Mouse (Mus musculus): ENCODE data around the gene Kcnip4.

GRCm38 (mm10) chr5:48430459-48430858, 1094.2 kb downstream of the Kcnip4 start:
- TF ChIP-seq POLR2A (IDR thresholded peaks at IDR 0.05; ENCODE audit: borderline replicate concordance, extremely low read depth, low read depth, low read length) (no peak), CTCF (IDR thresholded peaks at IDR 0.05; ENCODE audit: insufficient read depth, low read length) (no peak)

Data from lung, adult 2 months (tissue).